Mouse (Mus musculus) cerebellum, adult 9-11 months (tissue): ENCODE measurements around the gene Tcap.

Experiments
- DNase-seq: peaks from one replicate; pipeline ENCODE4 v3.0.0; 2022

The Tcap gene

DNA sequence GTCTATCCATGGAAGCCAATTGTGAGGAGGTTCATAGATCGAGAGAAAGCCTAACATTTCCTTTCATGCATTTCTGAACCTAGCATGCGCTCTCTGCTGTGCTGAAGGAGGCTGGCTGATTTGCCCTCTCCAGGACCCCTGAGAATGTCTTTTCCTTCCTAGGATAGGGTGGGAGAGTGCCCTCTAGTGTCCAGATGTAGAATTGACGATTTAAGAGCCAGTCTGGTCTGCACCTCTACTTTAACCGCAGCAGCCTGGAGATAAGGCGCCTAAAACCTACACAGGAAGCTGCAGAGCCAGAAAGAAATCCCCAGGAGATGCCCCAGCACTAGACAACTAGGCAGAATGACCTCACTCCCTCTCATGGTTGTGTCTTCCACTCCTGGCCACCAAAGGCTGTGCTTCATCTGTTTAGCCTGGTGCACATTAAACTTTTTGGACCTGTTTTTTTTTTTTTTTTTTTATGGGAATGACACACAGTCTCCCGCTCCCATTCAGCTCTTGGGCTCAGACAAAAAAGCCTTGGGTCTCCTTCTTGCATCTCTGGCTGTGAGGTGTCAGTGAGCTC lies 27.8 kb upstream of the Tcap start:
- peak; percentile 66 for DNase-seq

DNA sequence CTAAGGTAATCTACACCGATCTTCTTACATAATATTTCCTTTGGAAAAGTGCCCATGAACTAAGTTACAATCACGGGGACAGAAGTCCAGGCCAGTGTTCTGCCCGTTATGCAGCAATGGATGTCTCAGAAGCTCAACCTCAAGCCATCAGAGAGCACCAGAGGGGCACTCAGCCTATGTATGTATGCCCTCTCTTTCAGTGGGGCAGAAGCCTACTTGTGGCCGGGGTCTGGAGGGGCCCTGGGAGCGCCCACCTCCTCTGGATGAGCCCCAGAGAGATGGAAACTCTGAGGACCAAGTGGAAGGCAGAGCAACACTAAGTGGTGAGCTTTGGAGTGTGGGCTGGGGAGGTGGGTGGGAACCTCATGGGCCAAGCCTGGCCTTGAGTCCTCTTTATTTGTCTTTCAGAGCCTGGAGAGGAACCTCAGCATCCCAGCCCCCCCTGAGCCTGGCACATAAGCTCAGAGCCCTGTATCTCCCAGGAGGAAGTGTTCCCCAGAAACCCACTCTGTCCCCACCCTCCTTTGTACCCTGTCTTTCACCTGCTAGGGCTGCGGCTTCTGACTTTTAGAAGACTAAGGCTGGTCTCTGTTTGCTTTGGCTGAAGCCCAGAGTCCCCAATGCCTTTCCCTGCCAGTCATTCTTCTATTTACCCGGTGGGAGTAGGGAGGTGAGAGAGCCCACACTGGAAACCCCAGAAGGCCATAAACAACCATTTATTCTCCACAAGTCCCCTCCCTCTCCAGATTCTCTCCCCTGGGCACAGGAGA lies 26.8 kb upstream of the Tcap start:
- peak; percentile 52 for DNase-seq

- DNase-seq: peak; percentile 61
Measured at GRCm38 (mm10) chr11:98357396-98358160, 26.0 kb upstream of the Tcap start.

- peak; percentile 89 for DNase-seq
Measured at GRCm38 (mm10) chr11:98358161-98359083, 25.2 kb upstream of the Tcap start, which contains the start of gene Stard3. Gene Stard3 (plus strand): TSS chr11:98358368.

DNA sequence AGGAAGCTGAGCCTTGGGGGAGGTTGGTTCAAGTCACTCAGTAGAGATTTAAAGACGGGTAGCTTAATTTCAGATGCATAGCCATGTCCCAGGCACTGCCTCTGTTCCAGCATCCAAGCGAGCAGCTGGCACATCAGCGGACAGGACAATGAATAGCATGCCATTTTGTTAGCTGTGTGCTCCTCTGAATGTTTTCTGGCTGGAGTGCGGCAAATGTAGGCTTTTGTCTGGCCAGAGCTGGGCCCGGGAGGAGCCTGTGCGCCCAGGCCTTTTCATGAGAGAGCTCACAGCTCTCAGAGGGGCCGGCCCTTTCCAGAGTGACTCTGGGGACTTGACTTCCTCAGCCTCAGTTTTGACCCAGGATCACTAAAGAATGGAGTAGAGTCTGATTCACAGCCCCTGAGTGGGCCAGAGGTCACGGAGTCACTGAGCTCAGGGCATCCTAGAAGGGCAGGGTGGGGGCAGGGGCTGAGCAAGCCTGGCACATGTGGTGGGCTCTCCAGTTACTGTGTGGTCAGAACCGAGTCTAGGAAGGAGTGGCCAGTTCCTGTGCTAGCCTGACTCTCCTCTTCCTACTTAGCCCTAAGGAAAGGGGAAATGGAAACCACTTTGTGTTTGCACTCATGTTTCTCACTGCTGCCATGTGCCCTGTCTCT lies 22.6 kb upstream of the Tcap start:
- DNase-seq: no peak

DNA sequence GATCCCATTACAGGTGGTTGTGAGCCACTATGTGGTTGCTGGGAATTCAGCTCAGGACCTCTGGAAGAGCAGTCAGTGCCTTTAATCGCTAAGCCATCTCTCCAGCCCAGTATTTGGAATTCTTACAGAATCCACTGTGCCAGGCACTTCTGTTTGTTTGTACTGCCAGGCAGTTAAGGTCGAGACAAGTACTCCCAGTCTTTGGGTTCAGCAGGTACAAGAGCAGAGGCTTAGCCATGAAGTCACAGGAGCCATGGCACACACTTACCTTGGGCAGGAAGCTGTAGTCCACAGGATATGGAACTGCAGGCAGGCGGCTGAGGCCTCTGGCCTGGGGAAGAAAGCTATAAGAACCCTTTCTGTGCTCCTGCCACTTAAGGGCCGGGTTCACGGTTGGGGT lies 19.8 kb upstream of the Tcap start:
- DNase-seq: no peak

DNA sequence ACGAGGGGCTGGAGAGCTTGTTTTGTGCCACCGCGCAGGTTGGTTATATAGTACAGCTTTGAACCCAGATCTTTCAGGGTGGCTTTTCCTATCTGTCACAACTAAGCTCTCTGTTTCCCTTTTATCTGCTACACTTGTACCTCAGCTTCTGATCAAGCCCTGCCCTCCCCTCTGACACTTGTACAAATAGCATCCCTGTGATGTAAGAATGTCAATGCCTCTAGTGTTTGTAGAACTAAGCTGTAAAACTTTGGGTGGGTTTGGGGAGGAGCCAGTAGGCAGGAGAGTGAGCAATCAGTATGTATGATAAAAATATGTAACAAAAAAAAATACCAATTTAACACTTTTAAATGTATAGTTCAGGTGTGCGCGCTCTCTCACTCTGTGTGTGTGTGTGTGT lies 19.2 kb upstream of the Tcap start:
- DNase-seq: no peak

DNA sequence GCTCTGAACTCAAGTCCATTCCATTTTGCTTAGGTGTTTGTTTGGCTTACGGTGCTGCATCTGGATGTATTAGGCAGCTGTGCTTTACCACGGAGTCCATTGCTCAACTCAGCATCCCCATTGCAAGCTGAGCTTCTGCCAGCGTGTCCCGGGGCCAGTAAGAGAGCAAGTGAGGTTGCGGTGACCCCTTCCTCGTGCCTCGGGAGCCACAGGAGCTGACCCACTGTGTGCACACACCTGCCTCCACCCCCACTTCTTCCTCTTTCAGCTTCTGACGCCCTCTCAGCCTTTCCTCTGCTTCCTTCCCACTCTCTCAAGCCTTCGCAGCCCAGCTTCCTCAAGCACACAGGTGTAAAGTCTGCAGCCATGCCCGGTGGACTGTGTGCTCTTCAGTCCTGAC lies 17.3 kb upstream of the Tcap start:
- DNase-seq: no peak

GRCm38 (mm10) chr11:98367171-98367862 lies 16.3 kb upstream of the Tcap start:
- DNase-seq: no peak

DNA sequence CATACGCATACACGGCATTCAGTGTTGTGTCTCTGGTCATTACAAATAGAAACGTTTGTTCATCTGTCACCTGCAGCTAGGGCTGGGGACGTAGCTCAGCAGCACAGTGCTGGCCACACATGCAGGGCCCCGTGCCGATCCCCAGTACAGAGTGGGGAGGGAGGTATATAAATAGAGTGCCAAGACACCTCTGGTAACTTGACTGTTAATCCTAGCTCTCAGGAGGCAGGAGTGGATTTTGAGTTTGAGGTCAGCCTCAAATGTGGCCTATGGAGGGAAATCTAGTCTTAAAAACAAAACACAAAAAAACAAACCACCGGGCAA lies 15.8 kb upstream of the Tcap start:
- no peak for DNase-seq

GRCm38 (mm10) chr11:98369337-98369736 lies 14.3 kb upstream of the Tcap start:
- DNase-seq: peak; percentile 77

DNA sequence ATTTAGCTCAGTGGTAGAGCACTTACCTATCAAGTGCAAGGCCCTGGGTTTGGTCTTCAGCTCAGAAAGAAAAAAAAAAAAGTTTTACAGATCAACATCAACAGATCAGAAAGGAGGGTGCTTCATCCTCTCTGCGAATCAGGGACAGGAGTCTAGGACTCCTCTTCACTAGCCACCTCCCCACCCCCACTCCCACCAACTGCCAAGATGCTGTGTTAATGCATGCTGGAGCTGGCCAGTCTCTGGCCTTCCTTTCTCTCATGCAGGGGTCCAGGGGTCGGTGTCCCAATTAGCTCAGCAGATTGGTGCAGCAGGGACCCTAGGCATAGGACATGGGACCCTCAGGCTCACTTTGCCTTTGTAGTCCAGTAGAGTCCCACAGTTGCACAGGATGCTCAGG lies 13.0 kb upstream of the Tcap start:
- DNase-seq: peak; percentile 37

GRCm38 (mm10) chr11:98371556-98372240 lies 11.9 kb upstream of the Tcap start:
- DNase-seq: peak; percentile 37

GRCm38 (mm10) chr11:98372406-98372805 lies 11.2 kb upstream of the Tcap start:
- peak; percentile 62 for DNase-seq

GRCm38 (mm10) chr11:98373244-98373643 lies 10.4 kb upstream of the Tcap start:
- DNase-seq: no peak

GRCm38 (mm10) chr11:98374266-98374665 lies 9.3 kb upstream of the Tcap start:
- DNase-seq: no peak

DNA sequence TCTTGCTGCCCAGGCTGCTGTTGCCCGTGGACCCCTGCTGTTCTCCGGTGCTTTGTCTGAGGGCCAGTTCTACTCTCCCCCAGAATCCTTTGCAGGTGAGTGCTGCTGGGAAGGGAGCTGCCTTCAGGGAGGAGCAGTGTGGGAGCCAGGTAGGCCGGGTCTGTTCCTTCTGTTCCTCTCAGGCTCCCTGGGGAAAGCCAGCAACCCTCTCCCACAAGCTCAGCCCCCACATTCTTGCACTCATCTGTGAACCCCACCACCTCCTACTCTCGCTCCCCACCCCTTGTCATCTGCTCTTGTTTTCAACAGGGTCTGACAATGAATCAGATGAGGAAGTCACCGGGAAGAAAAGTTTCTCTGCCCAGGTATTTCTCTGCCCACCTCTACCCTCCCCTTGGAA lies 6.9 kb upstream of the Tcap start:
- DNase-seq: no peak

- no peak for DNase-seq
Measured at GRCm38 (mm10) chr11:98377787-98378186, 5.8 kb upstream of the Tcap start.

DNA sequence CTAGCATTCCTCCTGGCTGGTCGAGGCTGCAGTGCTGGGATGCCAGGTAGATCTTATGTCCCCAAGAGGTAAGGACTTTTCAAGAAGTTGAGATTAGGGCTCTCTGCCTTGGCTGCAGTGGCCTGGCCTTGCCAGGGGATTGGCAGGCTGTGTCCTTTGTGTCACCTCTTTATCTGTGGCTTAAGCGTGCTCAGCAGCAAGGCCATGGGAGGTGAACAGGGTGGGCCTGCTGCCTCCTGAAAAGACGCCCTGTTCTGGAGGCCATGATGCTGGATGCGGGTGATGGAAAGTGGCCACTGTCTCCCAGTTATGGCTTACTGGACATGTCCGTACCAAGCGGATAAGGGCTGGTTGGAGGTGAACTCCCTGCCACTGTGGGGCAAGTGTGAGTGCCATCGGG lies 4.2 kb upstream of the Tcap start:
- no peak for DNase-seq

- peak; percentile 76 for DNase-seq
Measured at GRCm38 (mm10) chr11:98380106-98380505, 3.5 kb upstream of the Tcap start.

- no peak for DNase-seq
Measured at GRCm38 (mm10) chr11:98381651-98382050, 2.0 kb upstream of the Tcap start.
